Mouse (Mus musculus): ENCODE results near the gene Zfp385a. TPM values are rescaled to one million over a fixed set of nuclear protein-coding genes. Genes with fewer than 3 reads are reported as not detected.
"Not testable (repeated sequence)": the region's sequence is repeated elsewhere in the genome, so short reads cannot be mapped to it uniquely, and the experiment has no call there.

The Zfp385a gene
- polyA plus RNA-seq, 1 experiment from 2014 or later, result 27.5 TPM

DNA sequence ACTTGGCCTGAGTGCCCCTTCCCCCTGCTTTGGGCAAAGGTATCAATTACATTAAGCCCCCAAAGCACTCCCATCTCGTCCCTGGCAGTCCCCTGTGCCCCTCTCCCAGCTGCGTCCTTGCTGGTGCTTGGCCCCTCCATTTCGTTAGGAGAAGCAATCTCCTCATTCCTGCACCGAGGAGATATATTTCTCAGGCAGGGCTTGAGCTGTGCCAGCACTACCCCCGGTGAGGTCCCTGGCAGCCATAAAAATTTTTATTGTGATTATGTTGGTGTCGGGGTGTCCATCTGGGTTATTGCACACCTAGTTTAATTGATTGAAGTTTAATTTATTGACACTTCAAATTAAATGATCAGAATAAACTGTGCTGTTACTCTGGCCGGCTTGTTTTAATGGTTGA is 61.9 kb downstream of the Zfp385a start:
- H3K4me3 ChIP-seq (ENCODE audit: low read depth, low read length), result no peak overlapping the region
- no peak for DNase-seq (ENCODE audit: low spot score)
- 59% methylated on average over 7 of the region's 7 CpGs for WGBS
- H3K4me1 ChIP-seq (ENCODE audit: control insufficient read depth, insufficient read depth, low read length), result peaks cover 3% of the 10 kb centered on the region; the same call in 1 of the 2 replicates
- H3K36me3 ChIP-seq (ENCODE audit: control insufficient read depth, insufficient read depth, low read length), result no peaks in the 10 kb centered on the region
- no peak overlapping the region for H3K4me2 ChIP-seq (ENCODE audit: low read depth)
- H3K27ac ChIP-seq (ENCODE audit: low read depth, low read length), result no peak overlapping the region
- no peaks in the 10 kb centered on the region for H3K9me3 ChIP-seq (ENCODE audit: control insufficient read depth, low read length)
- ATAC-seq (ENCODE audit: insufficient read depth, low FRiP score, low TSS enrichment), result 0 out of 2 replicates have a peak, but pooled peaks have one; percentile 4
- no peak overlapping the region for H3K9ac ChIP-seq (ENCODE audit: low read length)
- H3K27me3 ChIP-seq (ENCODE audit: control insufficient read depth, insufficient read depth, low read length), result no peaks in the 10 kb centered on the region

GRCm38 (mm10) chr15:103275943-103276342 is 64.0 kb downstream of the Zfp385a start:
- ATAC-seq (ENCODE audit: insufficient read depth, low FRiP score, low TSS enrichment); H3K9me3 ChIP-seq (ENCODE audit: control insufficient read depth, low read length); H3K27me3 ChIP-seq (ENCODE audit: control insufficient read depth, insufficient read depth, low read length); H3K36me3 ChIP-seq (ENCODE audit: control insufficient read depth, insufficient read depth, low read length); H3K4me1 ChIP-seq (ENCODE audit: control insufficient read depth, insufficient read depth, low read length); H3K4me3 ChIP-seq (ENCODE audit: low read depth, low read length); H3K9ac ChIP-seq (ENCODE audit: low read length); H3K27ac ChIP-seq (ENCODE audit: low read depth, low read length); H3K4me2 ChIP-seq (ENCODE audit: low read depth); DNase-seq (ENCODE audit: low spot score): not testable (repeated sequence)
- 98% methylated on average over 2 of the region's 3 CpGs for WGBS

GRCm38 (mm10) chr15:103272419-103273279 is 67.2 kb downstream of the Zfp385a start, which contains the start of gene Copz1:
Gene Copz1, plus strand, starts transcription at chr15:103272714.
- Histone ChIP-seq H3K27ac (ENCODE audit: low read depth, low read length) (0 out of 2 replicates have a peak within 1 kb of the TSS, but pooled peaks have one; percentile 58), H3K9ac (ENCODE audit: low read length) (peak within 1 kb of the TSS; percentile 86), H3K4me1 (ENCODE audit: control insufficient read depth, insufficient read depth, low read length) (peaks cover 3% of the 10 kb centered on the region; the same call in 1 of the 2 replicates), H3K27me3 (ENCODE audit: control insufficient read depth, insufficient read depth, low read length) (no peaks in the 10 kb centered on the region), H3K4me2 (ENCODE audit: low read depth) (peak within 1 kb of the TSS; percentile 65), H3K4me3 (ENCODE audit: low read depth, low read length) (peak within 1 kb of the TSS; percentile 87), H3K9me3 (ENCODE audit: control insufficient read depth, low read length) (no peaks in the 10 kb centered on the region), H3K36me3 (ENCODE audit: control insufficient read depth, insufficient read depth, low read length) (no peaks in the 10 kb centered on the region)
- DNase-seq (ENCODE audit: low spot score) (peak; percentile 94), ATAC-seq (ENCODE audit: insufficient read depth, low FRiP score, low TSS enrichment) (peak; percentile 99)
- under 1% methylated on average over 38 of the region's 38 CpGs for WGBS

- Histone ChIP-seq H3K9ac (ENCODE audit: low read length) (no peak overlapping the region), H3K36me3 (ENCODE audit: control insufficient read depth, insufficient read depth, low read length) (no peaks in the 10 kb centered on the region), H3K27ac (ENCODE audit: low read depth, low read length) (no peak overlapping the region), H3K27me3 (ENCODE audit: control insufficient read depth, insufficient read depth, low read length) (no peaks in the 10 kb centered on the region), H3K4me3 (ENCODE audit: low read depth, low read length) (no peak overlapping the region), H3K4me2 (ENCODE audit: low read depth) (no peak overlapping the region), H3K9me3 (ENCODE audit: control insufficient read depth, low read length) (no peaks in the 10 kb centered on the region), H3K4me1 (ENCODE audit: control insufficient read depth, insufficient read depth, low read length) (peaks cover 2% of the 10 kb centered on the region; the same call in 1 of the 2 replicates)
- DNase-seq (ENCODE audit: low spot score) (no peak), ATAC-seq (ENCODE audit: insufficient read depth, low FRiP score, low TSS enrichment) (no peak)
- 91% methylated on average over 4 of the region's 4 CpGs for WGBS
Measured at GRCm38 (mm10) chr15:103268903-103269302, 71.0 kb downstream of the Zfp385a start.

DNA sequence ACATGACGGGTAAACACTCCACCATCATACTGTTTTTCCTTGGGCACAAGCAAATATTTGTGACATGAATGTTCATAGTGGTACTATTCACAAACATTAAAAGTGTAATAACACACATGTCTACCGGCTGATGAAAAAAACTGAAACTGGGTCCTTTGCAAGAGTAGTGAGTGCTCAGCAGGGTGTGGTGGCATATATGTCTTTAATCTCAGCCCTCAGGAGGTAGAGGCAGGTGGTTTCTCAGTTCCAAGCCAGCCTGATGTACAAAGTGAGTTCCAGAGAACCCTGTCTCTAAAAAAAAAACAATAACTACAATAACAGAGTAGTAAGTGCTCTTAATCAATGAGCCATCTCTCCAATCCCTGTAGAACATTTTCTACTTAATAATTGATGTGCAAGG is 75.1 kb downstream of the Zfp385a start:
- Histone ChIP-seq H3K27me3 (ENCODE audit: control insufficient read depth, insufficient read depth, low read length) (no peaks in the 10 kb centered on the region), H3K36me3 (ENCODE audit: control insufficient read depth, insufficient read depth, low read length) (no peaks in the 10 kb centered on the region), H3K9me3 (ENCODE audit: control insufficient read depth, low read length) (no peaks in the 10 kb centered on the region), H3K4me1 (ENCODE audit: control insufficient read depth, insufficient read depth, low read length) (no peaks in the 10 kb centered on the region), H3K4me2 (ENCODE audit: low read depth) (no peak overlapping the region), H3K27ac (ENCODE audit: low read depth, low read length) (no peak overlapping the region), H3K4me3 (ENCODE audit: low read depth, low read length) (no peak overlapping the region), H3K9ac (ENCODE audit: low read length) (no peak overlapping the region)
- ATAC-seq (ENCODE audit: insufficient read depth, low FRiP score, low TSS enrichment) (no peak), DNase-seq (ENCODE audit: low spot score) (no peak)
- 95% methylated on average over 2 of the region's 2 CpGs for WGBS

MicroRNAs within 50 kb of the gene (microRNA counts, 519-probe panel; counts per million panel counts)
- 4,688 counts per million, percentile 85 among the panel's probes with 10 or more counts for microRNA mmu-miR-148b

Small RNA genes lying within 50 kb of the gene (microRNA-seq; reads per million reads assigned to microRNA genes)
- gene Mir148b (322 reads per million, percentile 65 among the genes with 10 or more reads in this experiment), gene Mir6963 (not detected)

Other genes starting within 250 kb of the Zfp385a start
- 55.9 and 65.4 TPM in 2 replicates for gene Smug1, start 173.0 kb downstream of the Zfp385a start, polyA plus RNA-seq (2014; fragmentation: Nextera tagmentation; extraction: Ambion mirVana)
- 187 and 189 TPM in 2 replicates for gene Cbx5, start 100.3 kb downstream of the Zfp385a start, polyA plus RNA-seq (2014; fragmentation: Nextera tagmentation; extraction: Ambion mirVana)
- 1,373 and 1,392 TPM in 2 replicates for gene Hnrnpa1, start 99.7 kb downstream of the Zfp385a start, polyA plus RNA-seq (2014; fragmentation: Nextera tagmentation; extraction: Ambion mirVana)
- gene Nfe2, start 81.7 kb downstream of the Zfp385a start, polyA plus RNA-seq (2014; fragmentation: Nextera tagmentation; extraction: Ambion mirVana), result 6.5 and 7.3 TPM in 2 replicates
- 307 and 317 TPM in 2 replicates for gene Copz1, start 67.4 kb downstream of the Zfp385a start, polyA plus RNA-seq (2014; fragmentation: Nextera tagmentation; extraction: Ambion mirVana)
- 0.34 and 0.50 TPM in 2 replicates for gene Gpr84, start 29.5 kb downstream of the Zfp385a start, polyA plus RNA-seq (2014; fragmentation: Nextera tagmentation; extraction: Ambion mirVana)
- 21.0 and 21.3 TPM in 2 replicates for gene Itga5, start 26.7 kb upstream of the Zfp385a start, polyA plus RNA-seq (2014; fragmentation: Nextera tagmentation; extraction: Ambion mirVana)
- gene Gtsf1, start 90.4 kb upstream of the Zfp385a start, polyA plus RNA-seq (2014; fragmentation: Nextera tagmentation; extraction: Ambion mirVana), result not detected in 2 replicates
- gene Gtsf2, start 108.4 kb upstream of the Zfp385a start, polyA plus RNA-seq (2014; fragmentation: Nextera tagmentation; extraction: Ambion mirVana), result not detected in 2 replicates
- gene Nckap1l, start 113.7 kb upstream of the Zfp385a start, polyA plus RNA-seq (2014; fragmentation: Nextera tagmentation; extraction: Ambion mirVana), result 1.7 and 2.0 TPM in 2 replicates
- 26.8 and 27.6 TPM in 2 replicates for gene Pde1b, start 162.9 kb upstream of the Zfp385a start, polyA plus RNA-seq (2014; fragmentation: Nextera tagmentation; extraction: Ambion mirVana)
- 34.7 and 35.6 TPM in 2 replicates for gene Ppp1r1a, start 197.9 kb upstream of the Zfp385a start, polyA plus RNA-seq (2014; fragmentation: Nextera tagmentation; extraction: Ambion mirVana)
- not detected in 2 replicates for gene Glycam1, start 225.0 kb upstream of the Zfp385a start, polyA plus RNA-seq (2014; fragmentation: Nextera tagmentation; extraction: Ambion mirVana)

All from neural tube, embryonic 11.5 days (tissue).